Mouse (Mus musculus): ENCODE results near the gene Lhpp. TPM values are rescaled to one million over a fixed set of nuclear protein-coding genes. Genes with fewer than 3 reads are reported as not detected.
A peak's percentile ranks its signal among the peaks of the same experiment; 100 is the strongest.

The Lhpp gene
- polyA plus RNA-seq, 1 experiment from 2014 or later = 14.3 TPM

GRCm38 (mm10) chr7:132619975-132620918 is 9.8 kb downstream of the Lhpp start:
- Histone ChIP-seq H3K4me1 (ENCODE audit: control insufficient read depth, insufficient read depth, low read length) (no peaks in the 10 kb centered on the region), H3K27ac (replicated peaks; ENCODE audit: low read depth, low read length) (no peak overlapping the region), H3K4me2 (ENCODE audit: low read depth, low read length) (no peak overlapping the region), H3K9ac (ENCODE audit: low read depth, low read length) (no peak overlapping the region), H3K9me3 (ENCODE audit: control insufficient read depth, low read length) (no peaks in the 10 kb centered on the region), H3K27me3 (replicated peaks; ENCODE audit: control insufficient read depth, insufficient read depth, low read length) (no peaks in the 10 kb centered on the region), H3K36me3 (ENCODE audit: control insufficient read depth, insufficient read depth, low read length) (no peaks in the 10 kb centered on the region), H3K4me3 (ENCODE audit: low read depth, low read length) (no peak overlapping the region)
- 85% methylated on average over 15 of the region's 15 CpGs for WGBS
- ATAC-seq (ENCODE audit: low read depth) = no peak
- DNase-seq (ENCODE audit: low spot score) = no peak

GRCm38 (mm10) chr7:132624161-132624560 is 13.7 kb downstream of the Lhpp start:
- Histone ChIP-seq H3K36me3 (ENCODE audit: control insufficient read depth, insufficient read depth, low read length) (no peaks in the 10 kb centered on the region), H3K27ac (replicated peaks; ENCODE audit: low read depth, low read length) (no peak overlapping the region), H3K4me3 (ENCODE audit: low read depth, low read length) (no peak overlapping the region), H3K4me2 (ENCODE audit: low read depth, low read length) (no peak overlapping the region), H3K4me1 (ENCODE audit: control insufficient read depth, insufficient read depth, low read length) (no peaks in the 10 kb centered on the region), H3K9me3 (ENCODE audit: control insufficient read depth, low read length) (no peaks in the 10 kb centered on the region), H3K27me3 (replicated peaks; ENCODE audit: control insufficient read depth, insufficient read depth, low read length) (no peaks in the 10 kb centered on the region), H3K9ac (ENCODE audit: low read depth, low read length) (no peak overlapping the region)
- WGBS = 66% methylated on average over 10 of the region's 10 CpGs
- DNase-seq (ENCODE audit: low spot score) (no peak), ATAC-seq (ENCODE audit: low read depth) (no peak)

GRCm38 (mm10) chr7:132626174-132626573 is 15.7 kb downstream of the Lhpp start:
- 49% methylated on average over 4 of the region's 4 CpGs for WGBS
- Histone ChIP-seq H3K27ac (replicated peaks; ENCODE audit: low read depth, low read length) (no peak overlapping the region), H3K27me3 (replicated peaks; ENCODE audit: control insufficient read depth, insufficient read depth, low read length) (no peaks in the 10 kb centered on the region), H3K4me3 (ENCODE audit: low read depth, low read length) (no peak overlapping the region), H3K36me3 (ENCODE audit: control insufficient read depth, insufficient read depth, low read length) (no peaks in the 10 kb centered on the region), H3K4me1 (ENCODE audit: control insufficient read depth, insufficient read depth, low read length) (no peaks in the 10 kb centered on the region), H3K9ac (ENCODE audit: low read depth, low read length) (no peak overlapping the region), H3K9me3 (ENCODE audit: control insufficient read depth, low read length) (no peaks in the 10 kb centered on the region), H3K4me2 (ENCODE audit: low read depth, low read length) (no peak overlapping the region)
- DNase-seq (ENCODE audit: low spot score) = no peak
- no peak for ATAC-seq (ENCODE audit: low read depth)

- ATAC-seq (ENCODE audit: low read depth) = no peak
- Histone ChIP-seq H3K36me3 (ENCODE audit: control insufficient read depth, insufficient read depth, low read length) (no peaks in the 10 kb centered on the region), H3K9ac (ENCODE audit: low read depth, low read length) (no peak overlapping the region), H3K4me2 (ENCODE audit: low read depth, low read length) (no peak overlapping the region), H3K4me1 (ENCODE audit: control insufficient read depth, insufficient read depth, low read length) (no peaks in the 10 kb centered on the region), H3K4me3 (ENCODE audit: low read depth, low read length) (no peak overlapping the region), H3K27me3 (replicated peaks; ENCODE audit: control insufficient read depth, insufficient read depth, low read length) (no peaks in the 10 kb centered on the region), H3K27ac (replicated peaks; ENCODE audit: low read depth, low read length) (no peak overlapping the region), H3K9me3 (ENCODE audit: control insufficient read depth, low read length) (no peaks in the 10 kb centered on the region)
- WGBS = 74% methylated on average over 3 of the region's 3 CpGs
- no peak for DNase-seq (ENCODE audit: low spot score)
Measured at GRCm38 (mm10) chr7:132627448-132627847, 17.0 kb downstream of the Lhpp start.

- DNase-seq (ENCODE audit: low spot score) (no peak), ATAC-seq (ENCODE audit: low read depth) (no peak)
- Histone ChIP-seq H3K36me3 (ENCODE audit: control insufficient read depth, insufficient read depth, low read length) (no peaks in the 10 kb centered on the region), H3K9me3 (ENCODE audit: control insufficient read depth, low read length) (no peaks in the 10 kb centered on the region), H3K4me2 (ENCODE audit: low read depth, low read length) (no peak overlapping the region), H3K4me3 (ENCODE audit: low read depth, low read length) (no peak overlapping the region), H3K4me1 (ENCODE audit: control insufficient read depth, insufficient read depth, low read length) (no peaks in the 10 kb centered on the region), H3K27ac (replicated peaks; ENCODE audit: low read depth, low read length) (no peak overlapping the region), H3K9ac (ENCODE audit: low read depth, low read length) (no peak overlapping the region), H3K27me3 (replicated peaks; ENCODE audit: control insufficient read depth, insufficient read depth, low read length) (no peaks in the 10 kb centered on the region)
- 74% methylated on average over 11 of the region's 11 CpGs for WGBS
Measured at GRCm38 (mm10) chr7:132631313-132631712, 20.9 kb downstream of the Lhpp start.

GRCm38 (mm10) chr7:132637292-132637691 is 26.9 kb downstream of the Lhpp start:
- H3K4me3 ChIP-seq (ENCODE audit: low read depth, low read length) = no peak overlapping the region
- H3K27ac ChIP-seq (replicated peaks; ENCODE audit: low read depth, low read length) = no peak overlapping the region
- DNase-seq (ENCODE audit: low spot score) = no peak
- H3K4me1 ChIP-seq (ENCODE audit: control insufficient read depth, insufficient read depth, low read length) = no peaks in the 10 kb centered on the region
- H3K9ac ChIP-seq (ENCODE audit: low read depth, low read length) = no peak overlapping the region
- H3K27me3 ChIP-seq (replicated peaks; ENCODE audit: control insufficient read depth, insufficient read depth, low read length) = no peaks in the 10 kb centered on the region
- no peak overlapping the region for H3K4me2 ChIP-seq (ENCODE audit: low read depth, low read length)
- H3K36me3 ChIP-seq (ENCODE audit: control insufficient read depth, insufficient read depth, low read length) = no peaks in the 10 kb centered on the region
- WGBS = 21% methylated on average over 12 of the region's 12 CpGs
- H3K9me3 ChIP-seq (ENCODE audit: control insufficient read depth, low read length) = no peaks in the 10 kb centered on the region
- no peak for ATAC-seq (ENCODE audit: low read depth)

- Histone ChIP-seq H3K4me2 (ENCODE audit: low read depth, low read length) (no peak overlapping the region), H3K9ac (ENCODE audit: low read depth, low read length) (no peak overlapping the region), H3K4me1 (ENCODE audit: control insufficient read depth, insufficient read depth, low read length) (no peaks in the 10 kb centered on the region), H3K36me3 (ENCODE audit: control insufficient read depth, insufficient read depth, low read length) (no peaks in the 10 kb centered on the region), H3K9me3 (ENCODE audit: control insufficient read depth, low read length) (no peaks in the 10 kb centered on the region), H3K27ac (replicated peaks; ENCODE audit: low read depth, low read length) (no peak overlapping the region), H3K4me3 (ENCODE audit: low read depth, low read length) (no peak overlapping the region), H3K27me3 (replicated peaks; ENCODE audit: control insufficient read depth, insufficient read depth, low read length) (no peaks in the 10 kb centered on the region)
- 52% methylated on average over 12 of the region's 12 CpGs for WGBS
- peak; percentile 79 for DNase-seq (ENCODE audit: low spot score)
- peak; percentile 80 for ATAC-seq (ENCODE audit: low read depth)
Measured at GRCm38 (mm10) chr7:132638446-132639087, 28.1 kb downstream of the Lhpp start.

GRCm38 (mm10) chr7:132640946-132641345 is 30.5 kb downstream of the Lhpp start:
- Histone ChIP-seq H3K27me3 (replicated peaks; ENCODE audit: control insufficient read depth, insufficient read depth, low read length) (no peaks in the 10 kb centered on the region), H3K4me1 (ENCODE audit: control insufficient read depth, insufficient read depth, low read length) (no peaks in the 10 kb centered on the region), H3K4me3 (ENCODE audit: low read depth, low read length) (no peak overlapping the region), H3K27ac (replicated peaks; ENCODE audit: low read depth, low read length) (no peak overlapping the region), H3K9ac (ENCODE audit: low read depth, low read length) (no peak overlapping the region), H3K9me3 (ENCODE audit: control insufficient read depth, low read length) (no peaks in the 10 kb centered on the region), H3K36me3 (ENCODE audit: control insufficient read depth, insufficient read depth, low read length) (no peaks in the 10 kb centered on the region), H3K4me2 (ENCODE audit: low read depth, low read length) (no peak overlapping the region)
- no peak for ATAC-seq (ENCODE audit: low read depth)
- whole genome bisulfite sequencing = 21% methylated on average over 9 of the region's 9 CpGs
- DNase-seq (ENCODE audit: low spot score) = peak; percentile 59

Data from embryonic facial prominence, embryonic 14.5 days (tissue).